Mouse (Mus musculus): ENCODE measurements at regions not wholly inside any gene's neighbourhood (a gene's known extent, or its start where the extent isn't known, plus 50 kb on each side); places are given as distances from the start of the nearest gene placed in this dataset.

- Histone ChIP-seq H3K36me3 (ENCODE audit: control insufficient read depth, insufficient read depth, low read length) (no peaks in the 10 kb centered on the region), H3K4me2 (replicated peaks; ENCODE audit: low read depth, low read length, severe bottlenecking) (no peak overlapping the region), H3K27me3 (ENCODE audit: control insufficient read depth, insufficient read depth, low read length) (no peaks in the 10 kb centered on the region), H3K4me1 (ENCODE audit: control insufficient read depth, insufficient read depth, low read length) (peaks cover 6% of the 10 kb centered on the region; the same call in 1 of the 2 replicates), H3K4me3 (replicated peaks; ENCODE audit: low read length) (no peak overlapping the region), H3K9ac (ENCODE audit: low read depth, low read length, severe bottlenecking) (no peak overlapping the region), H3K27ac (replicated peaks; ENCODE audit: low read depth, low read length) (no peak overlapping the region), H3K9me3 (ENCODE audit: control insufficient read depth, low read length) (no peaks in the 10 kb centered on the region)
- DNase-seq (ENCODE audit: low spot score) (peak; percentile 18), ATAC-seq (ENCODE audit: low FRiP score, low read depth) (no peak)
- no peak for TF ChIP-seq POLR2A (IDR thresholded peaks at IDR 0.05; ENCODE audit: borderline replicate concordance, extremely low read depth, insufficient read depth, insufficient read length)
- 53% methylated on average over 16 of the region's 16 CpGs for WGBS
These were observed 257.8 kb upstream of the Atp5g3 start for GRCm38 (mm10) chr2:74168776-74169570.

GRCm38 (mm10) chr2:74168307-74168706 lies 257.2 kb upstream of the Atp5g3 start:
- Histone ChIP-seq H3K9me3 (ENCODE audit: control insufficient read depth, low read length) (no peaks in the 10 kb centered on the region), H3K4me3 (replicated peaks; ENCODE audit: low read length) (no peak overlapping the region), H3K27ac (replicated peaks; ENCODE audit: low read depth, low read length) (no peak overlapping the region), H3K27me3 (ENCODE audit: control insufficient read depth, insufficient read depth, low read length) (no peaks in the 10 kb centered on the region), H3K36me3 (ENCODE audit: control insufficient read depth, insufficient read depth, low read length) (no peaks in the 10 kb centered on the region), H3K9ac (ENCODE audit: low read depth, low read length, severe bottlenecking) (no peak overlapping the region), H3K4me1 (ENCODE audit: control insufficient read depth, insufficient read depth, low read length) (peaks cover 6% of the 10 kb centered on the region; the same call in 1 of the 2 replicates), H3K4me2 (replicated peaks; ENCODE audit: low read depth, low read length, severe bottlenecking) (no peak overlapping the region)
- TF ChIP-seq POLR2A (IDR thresholded peaks at IDR 0.05; ENCODE audit: borderline replicate concordance, extremely low read depth, insufficient read depth, insufficient read length): no peak
- WGBS: 92% methylated on average over 17 of the region's 17 CpGs
- ATAC-seq (ENCODE audit: low FRiP score, low read depth): no peak
- no peak for DNase-seq (ENCODE audit: low spot score)

- Histone ChIP-seq H3K4me3 (replicated peaks; ENCODE audit: low read length) (no peak overlapping the region), H3K4me2 (replicated peaks; ENCODE audit: low read depth, low read length, severe bottlenecking) (no peak overlapping the region), H3K36me3 (ENCODE audit: control insufficient read depth, insufficient read depth, low read length) (no peaks in the 10 kb centered on the region), H3K9ac (ENCODE audit: low read depth, low read length, severe bottlenecking) (no peak overlapping the region), H3K4me1 (ENCODE audit: control insufficient read depth, insufficient read depth, low read length) (peaks cover 14% of the 10 kb centered on the region), H3K9me3 (ENCODE audit: control insufficient read depth, low read length) (no peaks in the 10 kb centered on the region), H3K27ac (replicated peaks; ENCODE audit: low read depth, low read length) (no peak overlapping the region), H3K27me3 (ENCODE audit: control insufficient read depth, insufficient read depth, low read length) (no peaks in the 10 kb centered on the region)
- no peak for TF ChIP-seq POLR2A (IDR thresholded peaks at IDR 0.05; ENCODE audit: borderline replicate concordance, extremely low read depth, insufficient read depth, insufficient read length)
- DNase-seq (ENCODE audit: low spot score): no peak
- 88% methylated on average over 6 of the region's 6 CpGs for WGBS
- ATAC-seq (ENCODE audit: low FRiP score, low read depth): no peak
These were observed 242.9 kb upstream of the Atp5g3 start for GRCm38 (mm10) chr2:74154062-74154461.

GRCm38 (mm10) chr2:74153247-74153850 lies 242.2 kb upstream of the Atp5g3 start:
- ATAC-seq (ENCODE audit: low FRiP score, low read depth) (no peak), DNase-seq (ENCODE audit: low spot score) (no peak)
- 44% methylated on average over 5 of the region's 5 CpGs for WGBS
- H3K4me1 ChIP-seq (ENCODE audit: control insufficient read depth, insufficient read depth, low read length): peaks cover 14% of the 10 kb centered on the region
- H3K4me3 ChIP-seq (replicated peaks; ENCODE audit: low read length): no peak overlapping the region
- no peaks in the 10 kb centered on the region for H3K9me3 ChIP-seq (ENCODE audit: control insufficient read depth, low read length)
- TF ChIP-seq POLR2A (IDR thresholded peaks at IDR 0.05; ENCODE audit: borderline replicate concordance, extremely low read depth, insufficient read depth, insufficient read length): no peak
- H3K27me3 ChIP-seq (ENCODE audit: control insufficient read depth, insufficient read depth, low read length): no peaks in the 10 kb centered on the region
- H3K4me2 ChIP-seq (replicated peaks; ENCODE audit: low read depth, low read length, severe bottlenecking): no peak overlapping the region
- H3K9ac ChIP-seq (ENCODE audit: low read depth, low read length, severe bottlenecking): no peak overlapping the region
- no peaks in the 10 kb centered on the region for H3K36me3 ChIP-seq (ENCODE audit: control insufficient read depth, insufficient read depth, low read length)
- H3K27ac ChIP-seq (replicated peaks; ENCODE audit: low read depth, low read length): 0 out of 2 replicates have a peak overlapping the region, but pooled peaks have one; percentile 38

DNA sequence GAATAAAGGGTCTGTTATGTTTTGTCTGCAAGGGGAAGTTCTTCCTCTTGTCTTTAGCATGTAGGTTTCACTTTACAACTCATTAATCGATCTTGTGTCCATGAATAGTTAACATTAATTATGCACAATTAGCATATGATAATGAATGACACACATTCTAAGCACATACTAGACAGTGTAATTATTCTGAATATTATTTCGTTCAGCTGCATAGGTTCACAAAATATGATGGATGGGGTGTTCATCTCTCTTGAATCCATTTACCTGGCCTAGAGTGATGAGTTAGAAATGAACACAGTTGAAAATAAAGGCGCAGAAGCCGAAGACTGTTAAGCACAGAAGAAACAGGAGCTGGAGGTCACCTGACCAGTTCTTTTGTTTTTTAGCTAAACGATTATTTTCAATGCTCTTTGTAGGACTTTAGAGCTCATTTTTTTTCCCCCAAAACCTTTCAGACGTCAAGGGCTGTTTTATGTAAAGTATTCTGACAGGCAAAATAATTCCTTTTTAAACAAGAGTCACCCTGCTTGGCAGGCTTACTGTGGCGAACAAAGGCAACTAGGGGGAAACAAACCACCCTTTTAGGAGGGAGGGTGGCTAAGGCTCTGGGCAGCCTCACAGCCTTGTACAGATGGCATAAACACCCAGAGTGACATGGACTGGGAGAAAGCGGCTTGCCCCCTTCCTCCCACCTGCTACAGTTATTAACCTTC lies 241.6 kb upstream of the Atp5g3 start:
- Histone ChIP-seq H3K9me3 (ENCODE audit: control insufficient read depth, low read length) (no peaks in the 10 kb centered on the region), H3K36me3 (ENCODE audit: control insufficient read depth, insufficient read depth, low read length) (no peaks in the 10 kb centered on the region), H3K4me2 (replicated peaks; ENCODE audit: low read depth, low read length, severe bottlenecking) (no peak overlapping the region), H3K9ac (ENCODE audit: low read depth, low read length, severe bottlenecking) (no peak overlapping the region), H3K4me3 (replicated peaks; ENCODE audit: low read length) (no peak overlapping the region), H3K27me3 (ENCODE audit: control insufficient read depth, insufficient read depth, low read length) (no peaks in the 10 kb centered on the region), H3K27ac (replicated peaks; ENCODE audit: low read depth, low read length) (0 out of 2 replicates have a peak overlapping the region, but pooled peaks have one; percentile 38), H3K4me1 (ENCODE audit: control insufficient read depth, insufficient read depth, low read length) (peaks cover 14% of the 10 kb centered on the region)
- DNase-seq (ENCODE audit: low spot score) (no peak), ATAC-seq (ENCODE audit: low FRiP score, low read depth) (no peak)
- TF ChIP-seq POLR2A (IDR thresholded peaks at IDR 0.05; ENCODE audit: borderline replicate concordance, extremely low read depth, insufficient read depth, insufficient read length): no peak
- 56% methylated on average over 8 of the region's 8 CpGs for whole genome bisulfite sequencing

All from limb, embryonic 14.5 days (tissue).